Mouse (Mus musculus): ENCODE data around the gene Tssk3. TPM values are rescaled to one million over a fixed set of nuclear protein-coding genes. Genes with fewer than 3 reads are reported as not detected.

The Tssk3 gene
- polyA plus RNA-seq, 1 experiment: not detected

GRCm38 (mm10) chr4:129513086-129513767, 22.4 kb upstream of the Tssk3 start, which contains the start of gene Marcksl1:
TSS of gene Marcksl1 (plus strand) at chr4:129513581.
- Histone ChIP-seq H3K4me3 (ENCODE audit: insufficient read depth, low read length) (peak within 1 kb of the TSS; percentile 68), H3K4me1 (ENCODE audit: control insufficient read depth, insufficient read depth, low read length) (peaks cover 4% of the 10 kb centered on the region; the same call in 1 of the 2 replicates), H3K27ac (ENCODE audit: insufficient read depth, low read length) (no peak within 1 kb of the TSS)
- TF ChIP-seq CTCF (IDR thresholded peaks at IDR 0.05; ENCODE audit: borderline replicate concordance, insufficient read depth, low read length) (no peak), POLR2A (IDR thresholded peaks at IDR 0.05; ENCODE audit: low read depth, low read length) (peak; percentile 94)

- H3K4me1 ChIP-seq (ENCODE audit: control insufficient read depth, insufficient read depth, low read length): peaks cover 4% of the 10 kb centered on the region; the same call in 1 of the 2 replicates
- H3K4me3 ChIP-seq (ENCODE audit: insufficient read depth, low read length): no peak overlapping the region
- no peak for TF ChIP-seq CTCF (IDR thresholded peaks at IDR 0.05; ENCODE audit: borderline replicate concordance, insufficient read depth, low read length)
- TF ChIP-seq POLR2A (IDR thresholded peaks at IDR 0.05; ENCODE audit: low read depth, low read length): no peak
- H3K27ac ChIP-seq (ENCODE audit: insufficient read depth, low read length): no peak overlapping the region
These were observed 20.7 kb upstream of the Tssk3 start for GRCm38 (mm10) chr4:129511413-129512096.

GRCm38 (mm10) chr4:129510723-129511412, 20.0 kb upstream of the Tssk3 start:
- Histone ChIP-seq H3K4me3 (ENCODE audit: insufficient read depth, low read length) (no peak overlapping the region), H3K27ac (ENCODE audit: insufficient read depth, low read length) (no peak overlapping the region), H3K4me1 (ENCODE audit: control insufficient read depth, insufficient read depth, low read length) (peaks cover 4% of the 10 kb centered on the region; the same call in 1 of the 2 replicates)
- TF ChIP-seq POLR2A (IDR thresholded peaks at IDR 0.05; ENCODE audit: low read depth, low read length) (no peak), CTCF (IDR thresholded peaks at IDR 0.05; ENCODE audit: borderline replicate concordance, insufficient read depth, low read length) (no peak)

- Histone ChIP-seq H3K27ac (ENCODE audit: insufficient read depth, low read length) (no peak overlapping the region), H3K4me3 (ENCODE audit: insufficient read depth, low read length) (no peak overlapping the region), H3K4me1 (ENCODE audit: control insufficient read depth, insufficient read depth, low read length) (no peaks in the 10 kb centered on the region)
- TF ChIP-seq POLR2A (IDR thresholded peaks at IDR 0.05; ENCODE audit: low read depth, low read length) (no peak), CTCF (IDR thresholded peaks at IDR 0.05; ENCODE audit: borderline replicate concordance, insufficient read depth, low read length) (no peak)
These were observed 18.8 kb upstream of the Tssk3 start for GRCm38 (mm10) chr4:129509650-129510049.

DNA sequence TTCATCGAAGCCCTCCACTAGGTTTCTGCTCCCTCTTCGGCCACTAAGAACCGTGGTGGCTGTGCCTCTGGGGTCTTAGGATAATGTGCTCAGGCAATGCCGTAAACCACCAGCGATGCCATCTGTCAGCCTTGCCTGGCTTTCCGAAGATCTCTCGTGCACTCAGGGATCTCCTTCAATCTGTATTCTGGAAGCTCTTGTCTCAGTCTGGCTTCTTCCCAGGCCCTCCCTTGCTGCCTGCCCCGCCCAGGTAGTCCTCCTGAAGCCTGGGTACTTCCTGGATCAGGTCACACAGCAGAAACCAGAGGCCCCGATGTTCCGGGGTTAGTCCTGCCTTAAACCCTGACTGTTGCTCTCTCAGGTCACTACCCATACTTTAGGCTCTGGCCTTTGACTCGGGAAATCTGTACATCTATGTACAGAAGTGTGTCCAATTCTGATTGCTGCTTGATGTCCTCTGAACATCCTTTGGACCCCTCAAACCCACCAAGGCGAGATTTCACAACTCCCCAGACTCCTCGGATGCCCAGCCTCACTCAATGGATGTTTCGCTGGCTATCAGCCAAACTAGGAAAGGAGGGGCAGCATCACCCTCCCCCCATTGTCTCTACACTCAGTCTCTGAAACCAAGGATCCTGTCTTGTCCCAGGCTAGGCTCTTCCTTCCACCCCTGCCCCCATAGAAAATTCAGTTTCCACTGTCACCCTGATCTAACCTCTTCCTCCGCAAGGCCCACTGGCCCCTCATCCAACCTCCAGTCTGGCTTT, 18.2 kb upstream of the Tssk3 start:
- H3K27ac ChIP-seq (ENCODE audit: insufficient read depth, low read length): no peak overlapping the region
- no peak overlapping the region for H3K4me3 ChIP-seq (ENCODE audit: insufficient read depth, low read length)
- no peak for TF ChIP-seq POLR2A (IDR thresholded peaks at IDR 0.05; ENCODE audit: low read depth, low read length)
- no peak for TF ChIP-seq CTCF (IDR thresholded peaks at IDR 0.05; ENCODE audit: borderline replicate concordance, insufficient read depth, low read length)
- H3K4me1 ChIP-seq (ENCODE audit: control insufficient read depth, insufficient read depth, low read length): no peaks in the 10 kb centered on the region

DNA sequence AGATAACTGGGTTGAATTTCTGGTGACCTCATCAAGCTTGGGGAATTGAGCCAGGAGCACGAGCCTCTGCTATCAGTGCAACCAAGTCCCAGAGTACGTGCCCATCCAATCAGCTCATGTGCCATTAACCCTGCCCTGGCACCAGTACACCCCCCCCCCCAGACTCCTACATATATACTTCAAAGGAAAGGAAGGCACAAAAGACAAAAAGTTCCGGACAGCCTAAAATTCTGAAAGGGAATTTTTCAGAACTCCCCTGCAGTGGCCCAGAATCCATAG, 17.4 kb upstream of the Tssk3 start:
- no peak overlapping the region for H3K27ac ChIP-seq (ENCODE audit: insufficient read depth, low read length)
- TF ChIP-seq POLR2A (IDR thresholded peaks at IDR 0.05; ENCODE audit: low read depth, low read length) (no peak), CTCF (IDR thresholded peaks at IDR 0.05; ENCODE audit: borderline replicate concordance, insufficient read depth, low read length) (no peak)
- H3K4me1 ChIP-seq (ENCODE audit: control insufficient read depth, insufficient read depth, low read length): peaks cover 3% of the 10 kb centered on the region
- no peak overlapping the region for H3K4me3 ChIP-seq (ENCODE audit: insufficient read depth, low read length)

DNA sequence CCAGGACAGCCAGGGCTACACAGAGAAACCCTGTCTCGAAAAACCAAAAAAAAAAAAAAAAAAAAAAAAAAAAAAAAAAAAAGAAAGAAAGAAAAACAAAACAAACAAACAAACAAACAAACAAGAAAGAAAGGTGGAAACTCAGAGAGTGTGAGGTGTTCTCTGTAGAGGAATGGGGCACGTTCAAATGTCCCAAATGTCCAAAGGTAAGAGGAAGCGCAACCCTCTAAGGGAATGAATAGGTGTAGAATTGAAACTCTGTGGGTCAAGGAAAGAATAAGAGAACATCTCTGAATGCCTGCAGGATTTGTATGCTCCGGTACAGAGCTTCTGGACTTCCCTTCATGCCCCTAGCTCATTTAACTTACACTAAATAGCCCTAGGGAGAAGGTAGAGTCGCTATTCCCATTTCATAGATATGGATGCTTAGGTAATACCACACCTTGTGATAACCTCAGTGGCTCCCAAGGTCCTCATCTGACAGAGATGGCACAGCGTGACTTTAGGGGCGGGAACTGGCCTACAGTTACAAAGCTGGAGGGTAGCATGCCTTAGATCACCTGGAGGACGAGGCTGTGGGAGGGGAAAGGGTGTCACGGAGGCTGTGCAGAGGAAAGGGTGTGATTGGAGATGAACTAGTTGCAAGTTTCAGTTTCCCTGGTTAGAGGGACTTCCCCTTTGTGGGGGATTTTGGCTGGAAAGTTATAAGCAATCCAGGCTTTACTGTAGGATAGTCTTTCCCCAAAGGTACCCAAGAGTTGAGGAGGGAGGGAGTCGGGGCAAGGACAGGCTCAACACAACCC, 16.8 kb upstream of the Tssk3 start:
- TF ChIP-seq CTCF (IDR thresholded peaks at IDR 0.05; ENCODE audit: borderline replicate concordance, insufficient read depth, low read length) (no peak), POLR2A (IDR thresholded peaks at IDR 0.05; ENCODE audit: low read depth, low read length) (no peak)
- Histone ChIP-seq H3K4me3 (ENCODE audit: insufficient read depth, low read length) (no peak overlapping the region), H3K4me1 (ENCODE audit: control insufficient read depth, insufficient read depth, low read length) (peaks cover 8% of the 10 kb centered on the region), H3K27ac (ENCODE audit: insufficient read depth, low read length) (no peak overlapping the region)

DNA sequence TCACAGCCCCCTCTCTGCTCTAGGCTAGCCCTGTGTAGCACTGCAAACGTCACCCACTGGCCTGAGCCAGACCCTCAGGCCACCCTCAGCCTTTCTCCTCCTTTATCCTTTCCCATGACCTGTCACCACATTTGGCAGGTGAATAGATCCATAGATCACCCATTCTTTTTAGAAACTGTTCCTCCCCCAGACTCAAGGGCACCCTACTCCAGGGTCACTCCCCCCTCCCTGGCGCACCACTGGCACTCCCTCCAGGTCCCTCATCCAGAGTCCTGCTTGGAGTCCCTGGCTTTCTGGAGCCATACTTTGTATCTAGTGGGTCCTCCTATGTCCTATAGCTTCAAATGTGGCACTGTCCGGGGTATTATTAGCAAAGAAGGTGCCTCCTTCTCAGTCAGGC, 14.7 kb upstream of the Tssk3 start:
- H3K27ac ChIP-seq (ENCODE audit: insufficient read depth, low read length): no peak overlapping the region
- H3K4me1 ChIP-seq (ENCODE audit: control insufficient read depth, insufficient read depth, low read length): peaks cover 9% of the 10 kb centered on the region
- TF ChIP-seq CTCF (IDR thresholded peaks at IDR 0.05; ENCODE audit: borderline replicate concordance, insufficient read depth, low read length) (no peak), POLR2A (IDR thresholded peaks at IDR 0.05; ENCODE audit: low read depth, low read length) (no peak)
- H3K4me3 ChIP-seq (ENCODE audit: insufficient read depth, low read length): no peak overlapping the region

All from embryonic fibroblast, embryonic 13.5 days (primary cell).